Mouse (Mus musculus) MEL (cell line): Measurements from ENCODE around the gene Pigo.

ENCODE experiments used
- BHLHE40 ChIP-seq: IDR thresholded peaks from 2 replicates; pipeline ENCODE4 v1.6.1; 2012; ENCODE audit warnings: low read depth, mild to moderate bottlenecking, inconsistent platforms, low read length, improper control_type of control experiment, borderline replicate concordance
- CTCF ChIP-seq, 3 experiments: IDR thresholded peaks in 2 of 3; conservative IDR thresholded peaks in 1 of 3; 2 replicates each; pipeline ENCODE4 v1.5.1; 2011 to 2012; ENCODE audit warnings: low read length in 3 of 3, low read depth in 2 of 3, mild to moderate bottlenecking in 2 of 3, improper control_type of control experiment in 1 of 3, inconsistent platforms in 1 of 3, mixed read lengths in 1 of 3, moderate library complexity in 1 of 3; ENCODE audit not compliant: control insufficient read depth in 1 of 3, insufficient read depth in 1 of 3, poor library complexity in 1 of 3, severe bottlenecking in 1 of 3
- MAX ChIP-seq: IDR thresholded peaks from 2 replicates; pipeline ENCODE4 v1.6.1; 2011; ENCODE audit warnings: low read length, improper control_type of control experiment
- POLR2A ChIP-seq, 2 experiments: IDR thresholded peaks; 2 replicates each; pipeline ENCODE4 v1.6.1; 2011 to 2012; ENCODE audit warnings: low read length in 2 of 2, mild to moderate bottlenecking in 2 of 2, control low read depth in 1 of 2, improper control_type of control experiment in 1 of 2, low read depth in 1 of 2, moderate library complexity in 1 of 2; ENCODE audit not compliant: control insufficient read depth in 1 of 2, insufficient read depth in 1 of 2, poor library complexity in 1 of 2
- TAL1 ChIP-seq: IDR thresholded peaks from 2 replicates; pipeline ENCODE4 v1.6.1; 2012; ENCODE audit warnings: mild to moderate bottlenecking, inconsistent platforms, low read length, moderate library complexity, mixed read lengths

DNA sequence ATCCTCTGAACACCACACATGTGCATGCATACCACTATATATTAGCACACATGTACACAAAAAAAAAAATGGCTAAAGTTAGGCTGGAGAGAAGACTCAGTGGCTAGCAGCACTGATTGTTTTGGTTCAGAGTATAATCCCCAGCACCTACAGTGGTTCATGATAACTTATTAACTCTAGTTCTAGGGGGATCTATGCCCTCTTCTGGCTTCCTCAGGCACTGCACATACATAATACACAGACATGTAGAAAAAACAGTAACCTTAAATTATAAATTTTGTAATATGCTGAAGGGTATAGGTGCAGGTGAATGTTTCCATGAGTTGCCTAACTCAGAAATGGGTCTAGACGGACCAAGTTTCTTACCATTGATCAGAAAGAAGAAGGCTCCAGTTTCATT, 37.3 kb downstream of the Pigo start:
- TF ChIP-seq POLR2A (IDR thresholded peaks at IDR 0.05; ENCODE audit: control insufficient read depth in 1 of 2, insufficient read depth in 1 of 2, low read depth in 1 of 2, low read length in 2 of 2, poor library complexity in 1 of 2), result no peak
- peak in 2 of 3 experiments; percentile 31 to 34; a peak in 3 of 6 replicates for TF ChIP-seq CTCF (IDR thresholded peaks at IDR 0.05 in 2 of 3, conservative IDR thresholded peaks at IDR 0.05 in 1 of 3; ENCODE audit: control insufficient read depth in 1 of 3, insufficient read depth in 1 of 3, low read depth in 2 of 3, low read length in 3 of 3, poor library complexity in 1 of 3, severe bottlenecking in 1 of 3)
- no peak for TF ChIP-seq TAL1
- TF ChIP-seq BHLHE40, result no peak
- no peak for TF ChIP-seq MAX
